ENCODE assay signal across 8 mouse cellular contexts in genomic region chr12:76533377-76534222, GRCm38 (mm10). TPM values are rescaled to one million over a fixed set of nuclear protein-coding genes. Genes with fewer than 3 reads are reported as not detected.
DNase-seq lines count a peak whose midpoint lies in the region; ATAC-seq lines count a peak whose summit lies in the region.

No protein-coding gene starts in this region.

- H3K4me3 ChIP-seq in embryonic facial prominence, embryonic 12.5 days, result peak overlapping the region; percentile 71
- peak overlapping the region; percentile 71 for H3K4me3 ChIP-seq in heart, embryonic 13.5 days
- peak overlapping the region; percentile 78 for H3K4me3 ChIP-seq in kidney, embryonic 16.5 days (ENCODE audit: low read length)
- peak overlapping the region; percentile 75 for H3K4me3 ChIP-seq in lung, embryonic 15.5 days

- H3K27ac ChIP-seq in embryonic facial prominence, embryonic 12.5 days, result 0 out of 2 replicates have a peak overlapping the region, but pooled peaks have one; percentile 36
- H3K27ac ChIP-seq in heart, embryonic 13.5 days (replicated peaks), result peak overlapping the region; percentile 89
- peak overlapping the region; percentile 94 for H3K27ac ChIP-seq in kidney, embryonic 16.5 days (ENCODE audit: low read length)
- H3K27ac ChIP-seq in lung, embryonic 15.5 days, result peak overlapping the region; percentile 86

- H3K9ac ChIP-seq in embryonic facial prominence, embryonic 12.5 days, result peak overlapping the region; percentile 64
- H3K9ac ChIP-seq in heart, embryonic 13.5 days, result peak overlapping the region; percentile 92
- H3K9ac ChIP-seq in kidney, embryonic 16.5 days (replicated peaks; ENCODE audit: low read length), result peak overlapping the region; percentile 88
- peak overlapping the region; percentile 79 for H3K9ac ChIP-seq in lung, embryonic 15.5 days

- H3K4me1 ChIP-seq in embryonic facial prominence, embryonic 12.5 days, result peaks cover 16% of the 10 kb centered on the region; the same call in 1 of the 2 replicates
- peaks cover 50% of the 10 kb centered on the region for H3K4me1 ChIP-seq in heart, embryonic 13.5 days
- peaks cover 53% of the 10 kb centered on the region for H3K4me1 ChIP-seq in kidney, embryonic 16.5 days (ENCODE audit: insufficient read depth, low read length)
- H3K4me1 ChIP-seq in lung, embryonic 15.5 days, result peaks cover 35% of the 10 kb centered on the region

- no peaks in the 10 kb centered on the region for H3K36me3 ChIP-seq in embryonic facial prominence, embryonic 12.5 days
- no peaks in the 10 kb centered on the region for H3K36me3 ChIP-seq in heart, embryonic 13.5 days
- H3K36me3 ChIP-seq in kidney, embryonic 16.5 days (ENCODE audit: insufficient read depth, low read length), result no peaks in the 10 kb centered on the region
- H3K36me3 ChIP-seq in lung, embryonic 15.5 days, result no peaks in the 10 kb centered on the region

- peak; percentile 62; the same call in 1 of the 2 replicates for ATAC-seq in embryonic facial prominence, embryonic 12.5 days (ENCODE audit: insufficient number of reproducible peaks, insufficient read depth, low FRiP score, low TSS enrichment)
- peak; percentile 38; the same call in 1 of the 2 replicates for ATAC-seq in heart, embryonic 13.5 days (ENCODE audit: extremely low read depth, insufficient number of reproducible peaks, low FRiP score, low TSS enrichment)
- peak; percentile 90 for ATAC-seq in kidney, embryonic 16.5 days (ENCODE audit: low FRiP score, low TSS enrichment)
- ATAC-seq in lung, embryonic 15.5 days (ENCODE audit: borderline replicate concordance, extremely low read depth, low FRiP score, low TSS enrichment), result peak; percentile 83
- ATAC-seq in neutrophil, adult 5-6 weeks (ENCODE audit: extremely low read depth, insufficient number of reproducible peaks, low FRiP score, poor library complexity, severe bottlenecking), result 0 out of 2 replicates have a peak, but pooled peaks have one; percentile 16

- no peaks in the 10 kb centered on the region for H3K9me3 ChIP-seq in embryonic facial prominence, embryonic 12.5 days
- no peaks in the 10 kb centered on the region for H3K9me3 ChIP-seq in heart, embryonic 13.5 days
- no peaks in the 10 kb centered on the region for H3K9me3 ChIP-seq in kidney, embryonic 16.5 days (ENCODE audit: low read length)
- H3K9me3 ChIP-seq in lung, embryonic 15.5 days, result no peaks in the 10 kb centered on the region

- under 1% methylated on average over 70 of the region's 74 CpGs for WGBS in embryonic facial prominence, embryonic 12.5 days
- under 1% methylated on average over 73 of the region's 74 CpGs for WGBS in heart, embryonic 13.5 days
- under 1% methylated on average over 70 of the region's 74 CpGs for WGBS in kidney, embryonic 16.5 days
- under 1% methylated on average over 69 of the region's 74 CpGs for WGBS in lung, embryonic 15.5 days

- H3K4me2 ChIP-seq in embryonic facial prominence, embryonic 12.5 days (replicated peaks), result peak overlapping the region; percentile 95
- H3K4me2 ChIP-seq in heart, embryonic 13.5 days, result peak overlapping the region; percentile 95
- peak overlapping the region; percentile 96 for H3K4me2 ChIP-seq in kidney, embryonic 16.5 days (replicated peaks; ENCODE audit: low read depth, low read length)
- peak overlapping the region; percentile 98 for H3K4me2 ChIP-seq in lung, embryonic 15.5 days

- H3K27me3 ChIP-seq in embryonic facial prominence, embryonic 12.5 days, result peaks cover 55% of the 10 kb centered on the region
- peaks cover 30% of the 10 kb centered on the region for H3K27me3 ChIP-seq in heart, embryonic 13.5 days (replicated peaks)
- H3K27me3 ChIP-seq in kidney, embryonic 16.5 days (ENCODE audit: insufficient read depth, low read length), result no peaks in the 10 kb centered on the region
- peaks cover 41% of the 10 kb centered on the region for H3K27me3 ChIP-seq in lung, embryonic 15.5 days

- DNase-seq in 3T3-L1 (ENCODE audit: low read depth, low spot score), result peak; percentile 72
- peak; percentile 69 to 73 for DNase-seq in adrenal gland, adult 18-20 months (ENCODE audit: low spot score in 2 of 2)
- DNase-seq in thymus, postnatal 14 days, result peak; percentile 73

RNA-seq across cellular contexts. Expression of gene Plekhg3, which starts 2.9 kb away (rescaled TPM):
- 10 to 100 TPM in 1 of 2 experiments, 1 to 10 TPM in 1; 8.6 to 11.9 TPM for total RNA-seq in adrenal gland, adult 18-20 months (2021)
- 4.5 and 5.1 TPM in 2 replicates for polyA plus RNA-seq in embryonic facial prominence, embryonic 12.5 days (2016; fragmentation: Nextera tagmentation; extraction: Ambion mirVana)
- 6.5 and 7.2 TPM in 2 replicates for polyA plus RNA-seq in heart, embryonic 13.5 days (2015; fragmentation: Nextera tagmentation; extraction: Ambion mirVana)
- 23.0 and 24.8 TPM in 2 replicates for polyA plus RNA-seq in kidney, embryonic 16.5 days (2015; fragmentation: Nextera tagmentation; extraction: Ambion mirVana)
- polyA plus RNA-seq in lung, embryonic 15.5 days (2015; fragmentation: Nextera tagmentation; extraction: Ambion mirVana), result 6.9 and 7.2 TPM in 2 replicates
- 47.4 and 51.1 TPM in 2 replicates for total RNA-seq in neutrophil, adult 5-6 weeks (2017)

Comparison
In these comparisons a context has a peak if more than half of its experiments do, and no peak if none do; other contexts are left out.
1. Peak in every context shown above with its lines: DNase-seq, ATAC-seq, H3K4me3 ChIP-seq and H3K27ac ChIP-seq.
2. ATAC-seq: peak in every context shown above with its lines; median percentile 90 in kidney, embryonic 16.5 days; 83 in lung, embryonic 15.5 days; 62 in embryonic facial prominence, embryonic 12.5 days; 38 in heart, embryonic 13.5 days; 16 in neutrophil, adult 5-6 weeks.
3. H3K27ac ChIP-seq: peak in every context shown above with its lines; median percentile 94 in kidney, embryonic 16.5 days; 89 in heart, embryonic 13.5 days; 86 in lung, embryonic 15.5 days; 36 in embryonic facial prominence, embryonic 12.5 days.